Mouse (Mus musculus) thymus, adult 2 months (tissue): ENCODE data around the gene Dner. TPM values are rescaled to one million over a fixed set of nuclear protein-coding genes. Genes with fewer than 3 reads are reported as not detected.

Experiments used
- DNase-seq: peaks from one replicate; pipeline ENCODE4 v3.0.0; 2021
- H3K27ac ChIP-seq: fragments of 200-500 bp; 2 replicates; pipeline ENCODE4 v1.5.1; 2012; ENCODE audit warnings: low read length, control low read depth; ENCODE audit not compliant: control insufficient read depth, insufficient read depth
- H3K27me3 ChIP-seq: fragments of 200-500 bp; 2 replicates; pipeline ENCODE4 v1.6.1; 2012; ENCODE audit warnings: mild to moderate bottlenecking, low read length, moderate library complexity, mixed read lengths; ENCODE audit not compliant: control insufficient read depth, insufficient read depth
- H3K36me3 ChIP-seq: fragments of 200-500 bp; 2 replicates; pipeline ENCODE4 v1.6.1; 2012; ENCODE audit warnings: mild to moderate bottlenecking, low read length, moderate library complexity; ENCODE audit not compliant: control insufficient read depth, insufficient read depth
- H3K4me1 ChIP-seq: fragments of 200-500 bp; replicated peaks from 2 replicates; pipeline ENCODE4 v1.6.1; 2012; ENCODE audit warnings: low read length; ENCODE audit not compliant: control insufficient read depth, insufficient read depth
- H3K4me3 ChIP-seq: fragments of 200-500 bp; 2 replicates; pipeline ENCODE4 v1.5.1; 2012; ENCODE audit warnings: mild to moderate bottlenecking, low read length, control low read depth, moderate library complexity; ENCODE audit not compliant: control insufficient read depth, insufficient read depth
- CTCF ChIP-seq: fragments of 200-500 bp; IDR thresholded peaks from 2 replicates; pipeline ENCODE4 v1.5.1; 2012; ENCODE audit warnings: mild to moderate bottlenecking, control low read depth, low read length, moderate library complexity, borderline replicate concordance; ENCODE audit not compliant: control insufficient read depth, poor library complexity, insufficient read depth; ENCODE audit errors: extremely low read depth
- POLR2A ChIP-seq: fragments of 200-500 bp; IDR thresholded peaks from 2 replicates; pipeline ENCODE4 v1.6.1; 2012; ENCODE audit warnings: mild to moderate bottlenecking, low read length, control low read depth, moderate library complexity; ENCODE audit not compliant: control insufficient read depth, poor library complexity, insufficient read depth; ENCODE audit errors: extremely low read depth
- WGBS: fragments of 180-500 bp; shearing (Covaris S2); methylation state at CpG from one replicate; pipeline ENCODE4 v1.1.7; 2018; 5-methylcytosine and 5-hydroxymethylcytosine counted together
- polyA plus RNA-seq: library from polyadenylated mRNA; depleted of rRNA; stranded (reverse); fragments of >200 nt; gene quantifications from 2 replicates; pipeline ENCODE4 v1.2.3, GENCODE M21; 2012

Dner gene
- polyA plus RNA-seq, 1 experiment = 0.22 TPM

GRCm38 (mm10) chr1:84387616-84388015 lies 308.4 kb downstream of the Dner start:
- WGBS = 88% methylated on average over 4 of the region's 4 CpGs
- no peak overlapping the region for H3K4me3 ChIP-seq

GRCm38 (mm10) chr1:84386481-84387146 lies 309.4 kb downstream of the Dner start:
- no peak overlapping the region for H3K4me3 ChIP-seq
- no peak for TF ChIP-seq CTCF
- no peak for TF ChIP-seq POLR2A
- no peaks in the 10 kb centered on the region for H3K27me3 ChIP-seq
- H3K27ac ChIP-seq = no peak overlapping the region
- DNase-seq = no peak
- no peaks in the 10 kb centered on the region for H3K36me3 ChIP-seq
- 84% methylated on average over 8 of the region's 8 CpGs for WGBS
- no peaks in the 10 kb centered on the region for H3K4me1 ChIP-seq

More at GRCm38 (mm10) chr1:84387616-84388015, 308.4 kb downstream of the Dner start:
- H3K36me3 ChIP-seq = no peaks in the 10 kb centered on the region
- no peak overlapping the region for H3K27ac ChIP-seq
- DNase-seq = no peak
- no peaks in the 10 kb centered on the region for H3K4me1 ChIP-seq
- TF ChIP-seq POLR2A (no peak), CTCF (no peak)
- no peaks in the 10 kb centered on the region for H3K27me3 ChIP-seq

GRCm38 (mm10) chr1:84382709-84383108 lies 313.3 kb downstream of the Dner start:
- Histone ChIP-seq H3K4me3 (no peak overlapping the region), H3K27me3 (no peaks in the 10 kb centered on the region), H3K27ac (no peak overlapping the region), H3K4me1 (no peaks in the 10 kb centered on the region), H3K36me3 (no peaks in the 10 kb centered on the region)
- WGBS = 90% methylated on average over 1 of the region's 1 CpGs
- TF ChIP-seq CTCF (no peak), POLR2A (no peak)
- DNase-seq = no peak

GRCm38 (mm10) chr1:84382064-84382463 lies 314.0 kb downstream of the Dner start:
- no peak for DNase-seq
- Histone ChIP-seq H3K27ac (no peak overlapping the region), H3K36me3 (no peaks in the 10 kb centered on the region), H3K4me3 (no peak overlapping the region), H3K27me3 (no peaks in the 10 kb centered on the region), H3K4me1 (no peaks in the 10 kb centered on the region)
- no peak for TF ChIP-seq CTCF
- TF ChIP-seq POLR2A = no peak
- WGBS = 92% methylated on average over 5 of the region's 5 CpGs

DNA sequence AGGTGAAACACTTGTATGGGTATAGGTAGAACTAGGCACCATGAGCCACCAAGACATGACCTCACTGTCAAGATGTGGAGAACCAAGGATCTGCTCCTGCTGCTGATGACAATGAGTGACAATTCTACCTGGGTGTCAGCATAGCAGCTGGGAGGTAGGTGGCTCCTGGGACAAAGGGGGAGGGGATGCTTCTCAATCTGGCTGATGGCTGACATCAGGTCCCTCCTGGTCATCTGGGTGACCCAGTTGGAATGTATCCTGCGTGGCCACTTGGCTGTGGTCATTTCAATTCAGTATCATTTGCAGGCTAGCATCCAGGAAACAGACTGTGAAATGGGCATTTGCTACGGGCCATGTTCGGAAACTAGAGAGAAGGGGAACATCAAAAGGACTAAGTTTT lies 315.1 kb downstream of the Dner start:
- DNase-seq = no peak
- no peak for TF ChIP-seq CTCF
- no peak for TF ChIP-seq POLR2A
- Histone ChIP-seq H3K27ac (no peak overlapping the region), H3K4me3 (no peak overlapping the region), H3K27me3 (no peaks in the 10 kb centered on the region), H3K4me1 (no peaks in the 10 kb centered on the region), H3K36me3 (no peaks in the 10 kb centered on the region)
- 83% methylated on average over 3 of the region's 3 CpGs for WGBS

DNA sequence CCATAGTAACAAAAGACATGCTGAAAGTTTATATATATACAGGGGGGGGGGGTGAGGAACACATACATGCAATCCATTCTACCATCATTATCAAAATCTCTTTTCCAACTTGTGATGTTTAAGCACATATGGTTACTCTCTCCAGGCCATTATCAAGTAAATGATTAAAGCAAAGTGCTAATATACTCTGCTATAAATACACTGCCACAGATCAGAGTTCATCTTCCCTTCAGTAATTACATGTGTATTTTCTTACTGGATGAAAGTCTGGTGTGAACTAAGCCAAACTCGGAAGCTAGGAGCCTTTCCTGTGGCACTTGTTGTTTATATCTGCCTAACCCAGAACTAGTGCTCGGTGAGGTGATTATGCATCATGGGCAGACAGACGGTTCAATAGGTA lies 328.3 kb downstream of the Dner start:
- Histone ChIP-seq H3K27me3 (no peaks in the 10 kb centered on the region), H3K4me3 (no peak overlapping the region), H3K36me3 (no peaks in the 10 kb centered on the region), H3K27ac (no peak overlapping the region), H3K4me1 (no peaks in the 10 kb centered on the region)
- DNase-seq = no peak
- TF ChIP-seq POLR2A = no peak
- TF ChIP-seq CTCF = no peak
- WGBS = 87% methylated on average over 3 of the region's 3 CpGs

- H3K4me3 ChIP-seq = no peak overlapping the region
- no peak for DNase-seq
- H3K27ac ChIP-seq = no peak overlapping the region
- H3K4me1 ChIP-seq = no peaks in the 10 kb centered on the region
- TF ChIP-seq CTCF (no peak), POLR2A (no peak)
- H3K27me3 ChIP-seq = no peaks in the 10 kb centered on the region
- H3K36me3 ChIP-seq = no peaks in the 10 kb centered on the region
- WGBS = 71% methylated on average over 3 of the region's 3 CpGs
Measured at GRCm38 (mm10) chr1:84366553-84366952, 329.5 kb downstream of the Dner start.
